Mouse (Mus musculus) liver, embryonic 14.5 days (tissue): Measurements from ENCODE around the gene Srp54a. TPM values are rescaled to one million over a fixed set of nuclear protein-coding genes. Genes with fewer than 3 reads are reported as not detected.
A peak's percentile ranks its signal among the peaks of the same experiment; 100 is the strongest.
"Not testable (repeated sequence)": the region's sequence is repeated elsewhere in the genome, so short reads cannot be mapped to it uniquely, and the experiment has no call there.

ENCODE experiments used
- ATAC-seq: fragments of 200-750 bp; cut with Nextera tagmentation; 2 replicates; pipeline ENCODE4 v1.8.0; 2017; ENCODE audit warnings: moderate number of reproducible peaks, mild to moderate bottlenecking, moderate library complexity; ENCODE audit not compliant: insufficient read depth
- DNase-seq, 3 experiments: peaks; one replicate each; pipeline ENCODE4 v3.0.0-alpha.2; 2012 to 2013; ENCODE audit warnings: low read depth in 3 of 3, low spot score in 3 of 3
- H3K27ac ChIP-seq: fragments of 300-500 bp; sonication (generic); 2 replicates; pipeline ENCODE4 v1.5.1; 2014; ENCODE audit warnings: moderate library complexity, mild to moderate bottlenecking, control low read depth, inconsistent platforms
- H3K27me3 ChIP-seq: fragments of 300-500 bp; sonication (generic); 2 replicates; pipeline ENCODE4 v1.6.1; 2014; ENCODE audit warnings: mild to moderate bottlenecking, low read length, moderate library complexity; ENCODE audit not compliant: control insufficient read depth, insufficient read depth
- H3K36me3 ChIP-seq: fragments of 300-500 bp; sonication (generic); replicated peaks from 2 replicates; pipeline ENCODE4 v1.6.1; 2014; ENCODE audit warnings: low read depth; ENCODE audit not compliant: control insufficient read depth, insufficient read depth
- H3K4me1 ChIP-seq, 2 experiments: fragments of 200-500 bp in 1 of 2; fragments of 300-500 bp in 1 of 2; sonication (generic) in 1 of 2; replicated peaks; 2 replicates each; pipeline ENCODE4 v1.6.1; 2012 to 2014; ENCODE audit warnings: antibody characterized with exemption in 1 of 2, inconsistent platforms in 1 of 2, low read length in 1 of 2; ENCODE audit not compliant: control insufficient read depth in 2 of 2, insufficient read depth in 2 of 2
- H3K4me2 ChIP-seq: fragments of 300-500 bp; sonication (generic); 2 replicates; pipeline ENCODE4 v1.6.1; 2014; ENCODE audit warnings: low read depth, mild to moderate bottlenecking, control low read depth, moderate library complexity
- H3K4me3 ChIP-seq, 2 experiments: fragments of 200-500 bp in 1 of 2; fragments of 300-500 bp in 1 of 2; sonication (generic) in 1 of 2; 2 replicates each; pipeline ENCODE4 v1.5.1; 2012 to 2014; ENCODE audit warnings: low read depth in 2 of 2, low read length in 2 of 2, mild to moderate bottlenecking in 2 of 2, control low read depth in 1 of 2, inconsistent platforms in 1 of 2, moderate library complexity in 1 of 2; ENCODE audit not compliant: insufficient read depth in 1 of 2
- H3K9ac ChIP-seq: fragments of 300-500 bp; sonication (generic); replicated peaks from 2 replicates; pipeline ENCODE4 v1.6.1; 2014; ENCODE audit warnings: mild to moderate bottlenecking, control low read depth, moderate library complexity
- H3K9me3 ChIP-seq: fragments of 300-500 bp; sonication (generic); 2 replicates; pipeline ENCODE4 v1.6.1; 2016; ENCODE audit warnings: low read length, mixed read lengths; ENCODE audit not compliant: control insufficient read depth
- WGBS: fragments of 180-500 bp; shearing (Covaris S2); extraction: QIAGEN DNeasy Blood & Tissue Kit; methylation state at CpG from one replicate; pipeline ENCODE4 v1.1.7; 2014; ENCODE audit not compliant: insufficient replicate concordance; 5-methylcytosine and 5-hydroxymethylcytosine counted together
- polyA plus RNA-seq, 2 experiments: library from polyadenylated mRNA; depleted of rRNA in 1 of 2; stranded (reverse) in 1 of 2; unstranded in 1 of 2; fragments of >200 nt; fragmentation: Nextera tagmentation in 1 of 2; extraction: Ambion mirVana in 1 of 2; gene quantifications; 2 replicates each; pipeline versions ENCODE4 v1.2.1 to v1.2.3; 2012 to 2014

Gene Srp54a
- polyA plus RNA-seq, 2 experiments = 11.2 to 89.1 TPM

GRCm38 (mm10) chr12:55137859-55138258, 57.8 kb downstream of the Srp54a start:
- 0 out of 2 replicates have a peak, but pooled peaks have one; percentile 21 for ATAC-seq

GRCm38 (mm10) chr12:55154559-55155448, 74.7 kb downstream of the Srp54a start, which contains the start of gene Srp54b:
Srp54b (plus strand) TSS chr12:55155104.
- not testable (repeated sequence) for H3K36me3 ChIP-seq, H3K4me2 ChIP-seq, H3K4me1 ChIP-seq, H3K27me3 ChIP-seq, H3K27ac ChIP-seq, H3K9me3 ChIP-seq, DNase-seq
- WGBS = no CpG with 5 or more reads among the region's 57 CpGs
- peak; percentile 96 for ATAC-seq
- Histone ChIP-seq H3K9ac (peak within 1 kb of the TSS; percentile 57; the same call in 1 of the 2 replicates), H3K4me3 (peak within 1 kb of the TSS in 1 of 2 experiments; percentile 52; a peak in 2 of 4 replicates)

More at GRCm38 (mm10) chr12:55137859-55138258, 57.8 kb downstream of the Srp54a start:
- not testable (repeated sequence) for H3K4me1 ChIP-seq, H3K4me3 ChIP-seq, H3K36me3 ChIP-seq, H3K27ac ChIP-seq, H3K9me3 ChIP-seq, H3K27me3 ChIP-seq, H3K9ac ChIP-seq, DNase-seq, H3K4me2 ChIP-seq
- no CpG with 5 or more reads among the region's 6 CpGs for WGBS

GRCm38 (mm10) chr12:55155449-55155783, 75.4 kb downstream of the Srp54a start:
- not testable (repeated sequence) for H3K27me3 ChIP-seq, H3K4me2 ChIP-seq, H3K36me3 ChIP-seq, H3K27ac ChIP-seq, DNase-seq, H3K4me1 ChIP-seq, H3K9me3 ChIP-seq
- peak overlapping the region; percentile 57; the same call in 1 of the 2 replicates for H3K9ac ChIP-seq
- H3K4me3 ChIP-seq = peak overlapping the region in 1 of 2 experiments; percentile 52; a peak in 2 of 4 replicates
- peak; percentile 40 for ATAC-seq
- 1% methylated on average over 8 of the region's 24 CpGs for WGBS

Other genes with a start within 250 kb of the Srp54a start
- 7.8 and 8.8 TPM in 2 replicates for gene Cfl2, start 217.4 kb upstream of the Srp54a start, polyA plus RNA-seq (2012; rRNA removed)
- gene Cfl2, start 217.4 kb upstream of the Srp54a start, polyA plus RNA-seq (2014; fragmentation: Nextera tagmentation; extraction: Ambion mirVana) = 30.8 and 34.3 TPM in 2 replicates
- not detected in 2 replicates for gene Gm20403, start 93.7 kb upstream of the Srp54a start, polyA plus RNA-seq (2012; rRNA removed)
- not detected in 2 replicates for gene Gm20403, start 93.7 kb upstream of the Srp54a start, polyA plus RNA-seq (2014; fragmentation: Nextera tagmentation; extraction: Ambion mirVana)
- gene Baz1a, start 65.9 kb upstream of the Srp54a start, polyA plus RNA-seq (2012; rRNA removed) = 9.6 and 17.7 TPM in 2 replicates
- gene Baz1a, start 65.9 kb upstream of the Srp54a start, polyA plus RNA-seq (2014; fragmentation: Nextera tagmentation; extraction: Ambion mirVana) = 26.4 and 28.0 TPM in 2 replicates
- 11.1 and 15.0 TPM in 2 replicates for gene 2700097O09Rik, start 152 bp upstream of the Srp54a start, polyA plus RNA-seq (2012; rRNA removed)
- 34.3 and 37.0 TPM in 2 replicates for gene 2700097O09Rik, start 152 bp upstream of the Srp54a start, polyA plus RNA-seq (2014; fragmentation: Nextera tagmentation; extraction: Ambion mirVana)
- gene Fam177a, start 44.2 kb downstream of the Srp54a start, polyA plus RNA-seq (2012; rRNA removed) = 2.3 and 3.8 TPM in 2 replicates
- 7.3 and 8.0 TPM in 2 replicates for gene Fam177a, start 44.2 kb downstream of the Srp54a start, polyA plus RNA-seq (2014; fragmentation: Nextera tagmentation; extraction: Ambion mirVana)
- 9.5 and 14.0 TPM in 2 replicates for gene Srp54b, start 74.8 kb downstream of the Srp54a start, polyA plus RNA-seq (2012; rRNA removed)
- gene Srp54b, start 74.8 kb downstream of the Srp54a start, polyA plus RNA-seq (2014; fragmentation: Nextera tagmentation; extraction: Ambion mirVana) = 28.7 and 29.0 TPM in 2 replicates
- not detected in 2 replicates for gene 1700047I17Rik2, start 119.3 kb downstream of the Srp54a start, polyA plus RNA-seq (2012; rRNA removed)
- gene 1700047I17Rik2, start 119.3 kb downstream of the Srp54a start, polyA plus RNA-seq (2014; fragmentation: Nextera tagmentation; extraction: Ambion mirVana) = not detected in 2 replicates
- gene Srp54c, start 149.9 kb downstream of the Srp54a start, polyA plus RNA-seq (2012; rRNA removed) = 10.7 and 17.1 TPM in 2 replicates
- 34.7 and 40.3 TPM in 2 replicates for gene Srp54c, start 149.9 kb downstream of the Srp54a start, polyA plus RNA-seq (2014; fragmentation: Nextera tagmentation; extraction: Ambion mirVana)
- gene 1110008L16Rik, start 219.3 kb downstream of the Srp54a start, polyA plus RNA-seq (2012; rRNA removed) = 4.2 and 5.2 TPM in 2 replicates
- 6.1 and 7.2 TPM in 2 replicates for gene 1110008L16Rik, start 219.3 kb downstream of the Srp54a start, polyA plus RNA-seq (2014; fragmentation: Nextera tagmentation; extraction: Ambion mirVana)
- gene Ppp2r3c, start 222.7 kb downstream of the Srp54a start, polyA plus RNA-seq (2012; rRNA removed) = 2.8 and 4.7 TPM in 2 replicates
- gene Ppp2r3c, start 222.7 kb downstream of the Srp54a start, polyA plus RNA-seq (2014; fragmentation: Nextera tagmentation; extraction: Ambion mirVana) = 7.4 and 7.9 TPM in 2 replicates